Mouse (Mus musculus) hindbrain, embryonic 15.5 days (tissue): ENCODE measurements around the gene Trmt11. TPM values are rescaled to one million over a fixed set of nuclear protein-coding genes. Genes with fewer than 3 reads are reported as not detected.
"Not testable (repeated sequence)": the region's sequence is repeated elsewhere in the genome, so short reads cannot be mapped to it uniquely, and the experiment has no call there.

Experiments used
- ATAC-seq: fragments of 200-750 bp; cut with Nextera tagmentation; 2 replicates; pipeline ENCODE4 v1.8.0; 2017; ENCODE audit warnings: low read depth, moderate number of reproducible peaks, moderate TSS enrichment; ENCODE audit not compliant: low FRiP score
- H3K27ac ChIP-seq: fragments of 300-500 bp; sonication (generic); replicated peaks from 2 replicates; pipeline ENCODE4 v1.5.1; 2015; ENCODE audit warnings: mild to moderate bottlenecking, inconsistent platforms
- H3K27me3 ChIP-seq: fragments of 300-500 bp; sonication (generic); 2 replicates; pipeline ENCODE4 v1.6.1; 2015; ENCODE audit warnings: control low read depth, inconsistent platforms
- H3K36me3 ChIP-seq: fragments of 300-500 bp; sonication (generic); 2 replicates; pipeline ENCODE4 v1.6.1; 2015; ENCODE audit warnings: control low read depth, inconsistent platforms
- H3K4me1 ChIP-seq: fragments of 300-500 bp; sonication (generic); replicated peaks from 2 replicates; pipeline ENCODE4 v1.6.1; 2015; ENCODE audit warnings: control low read depth, inconsistent platforms
- H3K4me2 ChIP-seq: fragments of 300-500 bp; sonication (generic); 2 replicates; pipeline ENCODE4 v1.6.1; 2015; ENCODE audit warnings: moderate library complexity, mild to moderate bottlenecking, inconsistent platforms
- H3K4me3 ChIP-seq: fragments of 300-500 bp; sonication (generic); 2 replicates; pipeline ENCODE4 v1.5.1; 2015; ENCODE audit warnings: mild to moderate bottlenecking, inconsistent platforms
- H3K9ac ChIP-seq: fragments of 300-500 bp; sonication (generic); 2 replicates; pipeline ENCODE4 v1.6.1; 2015; ENCODE audit warnings: inconsistent platforms
- H3K9me3 ChIP-seq: fragments of 300-500 bp; sonication (generic); 2 replicates; pipeline ENCODE4 v1.6.1; 2016; ENCODE audit warnings: control low read depth, inconsistent platforms
- WGBS: fragments of 180-500 bp; shearing (Covaris S2); methylation state at CpG from one replicate; pipeline ENCODE4 v1.1.7; 2015; 5-methylcytosine and 5-hydroxymethylcytosine counted together
- polyA plus RNA-seq: library from polyadenylated mRNA; unstranded; fragments of >200 nt; fragmentation: Nextera tagmentation; extraction: Ambion mirVana; gene quantifications from 2 replicates; pipeline ENCODE4 v1.2.1, GENCODE M21; 2015

Trmt11 gene
- polyA plus RNA-seq, 1 experiment from 2014 or later: 20.0 TPM

- not testable (repeated sequence) for H3K36me3 ChIP-seq, H3K9me3 ChIP-seq, ATAC-seq, H3K4me1 ChIP-seq, H3K4me3 ChIP-seq, H3K9ac ChIP-seq, H3K27ac ChIP-seq, H3K4me2 ChIP-seq, H3K27me3 ChIP-seq
- 84% methylated on average over 19 of the region's 19 CpGs for WGBS
These were observed 102.3 kb downstream of the Trmt11 start for GRCm38 (mm10) chr10:30498223-30498622.

Other genes with a start within 250 kb of the Trmt11 start
- 17.7 and 20.8 TPM in 2 replicates for gene Hint3, start 28.9 kb upstream of the Trmt11 start, polyA plus RNA-seq
- gene Ncoa7, start 202.6 kb upstream of the Trmt11 start, polyA plus RNA-seq: 18.9 and 20.5 TPM in 2 replicates
- gene Hey2, start 242.1 kb upstream of the Trmt11 start, polyA plus RNA-seq: 5.6 and 6.6 TPM in 2 replicates